Mouse (Mus musculus): Measurements from ENCODE around the gene Acap2. TPM values are rescaled to one million over a fixed set of nuclear protein-coding genes. Genes with fewer than 3 reads are reported as not detected.

Gene Acap2
- polyA plus RNA-seq, 1 experiment from 2014 or later = 5.6 TPM

GRCm38 (mm10) chr16:31170297-31170696 lies 30.7 kb downstream of the Acap2 start:
- no peak overlapping the region for H3K4me2 ChIP-seq (ENCODE audit: low read depth, low read length)
- 92% methylated on average over 8 of the region's 8 CpGs for WGBS (ENCODE audit: insufficient replicate concordance)
- peaks cover 36% of the 10 kb centered on the region for H3K4me1 ChIP-seq (ENCODE audit: insufficient read depth)
- ATAC-seq (no peak), DNase-seq (peak; percentile 21)
- no peaks in the 10 kb centered on the region for H3K27me3 ChIP-seq (ENCODE audit: insufficient read depth, low read length)
- H3K9ac ChIP-seq (replicated peaks) = no peak overlapping the region
- H3K27ac ChIP-seq (ENCODE audit: low read depth) = no peak overlapping the region
- H3K4me3 ChIP-seq (ENCODE audit: low read depth, low read length) = no peak overlapping the region
- no peaks in the 10 kb centered on the region for H3K9me3 ChIP-seq (ENCODE audit: low read length)
- peak; percentile 47 for TF ChIP-seq CTCF (IDR thresholded peaks at IDR 0.05; ENCODE audit: low read depth)
- TF ChIP-seq EP300 (IDR thresholded peaks at IDR 0.05; ENCODE audit: low read depth) = no peak
- H3K36me3 ChIP-seq (replicated peaks; ENCODE audit: insufficient read depth, low read length) = no peaks in the 10 kb centered on the region

DNA sequence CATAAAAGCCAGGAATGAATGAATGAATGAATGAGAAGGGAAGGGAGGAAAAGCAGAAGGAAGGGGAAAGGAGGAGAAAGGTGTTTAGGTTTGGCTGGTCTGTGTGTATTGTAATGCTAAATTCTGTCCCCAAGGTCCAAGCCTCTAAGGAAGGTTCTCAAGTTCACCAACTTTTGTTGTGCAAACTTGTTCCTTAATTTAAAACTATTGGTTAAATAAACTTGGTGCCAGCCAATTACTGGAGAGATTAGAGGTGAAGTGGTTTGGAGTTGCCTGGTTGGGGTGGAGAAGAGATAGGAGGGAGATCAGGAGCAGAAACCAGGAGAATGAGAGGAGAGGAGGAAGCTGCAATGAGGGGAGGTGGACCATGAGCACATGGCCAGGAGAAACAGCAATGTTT lies 31.4 kb downstream of the Acap2 start:
- Histone ChIP-seq H3K9me3 (ENCODE audit: low read length) (no peaks in the 10 kb centered on the region), H3K4me2 (ENCODE audit: low read depth, low read length) (no peak overlapping the region), H3K4me1 (ENCODE audit: insufficient read depth) (peaks cover 33% of the 10 kb centered on the region), H3K9ac (replicated peaks) (no peak overlapping the region), H3K27ac (ENCODE audit: low read depth) (no peak overlapping the region), H3K27me3 (ENCODE audit: insufficient read depth, low read length) (no peaks in the 10 kb centered on the region), H3K4me3 (ENCODE audit: low read depth, low read length) (no peak overlapping the region), H3K36me3 (replicated peaks; ENCODE audit: insufficient read depth, low read length) (no peaks in the 10 kb centered on the region)
- no peak for TF ChIP-seq EP300 (IDR thresholded peaks at IDR 0.05; ENCODE audit: low read depth)
- TF ChIP-seq CTCF (IDR thresholded peaks at IDR 0.05; ENCODE audit: low read depth) = no peak
- no peak for ATAC-seq
- no peak for DNase-seq

GRCm38 (mm10) chr16:31167934-31168333 lies 33.1 kb downstream of the Acap2 start:
- no peaks in the 10 kb centered on the region for H3K36me3 ChIP-seq (replicated peaks; ENCODE audit: insufficient read depth, low read length)
- WGBS (ENCODE audit: insufficient replicate concordance) = 51% methylated on average over 7 of the region's 7 CpGs
- DNase-seq (no peak), ATAC-seq (no peak)
- no peak overlapping the region for H3K4me2 ChIP-seq (ENCODE audit: low read depth, low read length)
- no peak for TF ChIP-seq CTCF (IDR thresholded peaks at IDR 0.05; ENCODE audit: low read depth)
- TF ChIP-seq EP300 (IDR thresholded peaks at IDR 0.05; ENCODE audit: low read depth) = no peak
- no peaks in the 10 kb centered on the region for H3K9me3 ChIP-seq (ENCODE audit: low read length)
- no peak overlapping the region for H3K9ac ChIP-seq (replicated peaks)
- peaks cover 29% of the 10 kb centered on the region for H3K4me1 ChIP-seq (ENCODE audit: insufficient read depth)
- no peak overlapping the region for H3K27ac ChIP-seq (ENCODE audit: low read depth)
- H3K27me3 ChIP-seq (ENCODE audit: insufficient read depth, low read length) = no peaks in the 10 kb centered on the region
- no peak overlapping the region for H3K4me3 ChIP-seq (ENCODE audit: low read depth, low read length)

GRCm38 (mm10) chr16:31167017-31167887 lies 33.8 kb downstream of the Acap2 start:
- Histone ChIP-seq H3K4me3 (ENCODE audit: low read depth, low read length) (no peak overlapping the region), H3K27ac (ENCODE audit: low read depth) (no peak overlapping the region), H3K9me3 (ENCODE audit: low read length) (no peaks in the 10 kb centered on the region), H3K36me3 (replicated peaks; ENCODE audit: insufficient read depth, low read length) (no peaks in the 10 kb centered on the region), H3K4me2 (ENCODE audit: low read depth, low read length) (no peak overlapping the region), H3K4me1 (ENCODE audit: insufficient read depth) (peaks cover 29% of the 10 kb centered on the region), H3K27me3 (ENCODE audit: insufficient read depth, low read length) (no peaks in the 10 kb centered on the region), H3K9ac (replicated peaks) (no peak overlapping the region)
- DNase-seq (no peak), ATAC-seq (no peak)
- 70% methylated on average over 10 of the region's 10 CpGs for WGBS (ENCODE audit: insufficient replicate concordance)
- TF ChIP-seq EP300 (IDR thresholded peaks at IDR 0.05; ENCODE audit: low read depth) (no peak), CTCF (IDR thresholded peaks at IDR 0.05; ENCODE audit: low read depth) (no peak)

- Histone ChIP-seq H3K4me1 (ENCODE audit: insufficient read depth) (peaks cover 29% of the 10 kb centered on the region), H3K4me2 (ENCODE audit: low read depth, low read length) (no peak overlapping the region), H3K9ac (replicated peaks) (no peak overlapping the region), H3K4me3 (ENCODE audit: low read depth, low read length) (no peak overlapping the region), H3K36me3 (replicated peaks; ENCODE audit: insufficient read depth, low read length) (no peaks in the 10 kb centered on the region), H3K27me3 (ENCODE audit: insufficient read depth, low read length) (no peaks in the 10 kb centered on the region), H3K27ac (ENCODE audit: low read depth) (no peak overlapping the region), H3K9me3 (ENCODE audit: low read length) (no peaks in the 10 kb centered on the region)
- DNase-seq = no peak
- ATAC-seq = no peak
- TF ChIP-seq CTCF (IDR thresholded peaks at IDR 0.05; ENCODE audit: low read depth) (no peak), EP300 (IDR thresholded peaks at IDR 0.05; ENCODE audit: low read depth) (no peak)
- WGBS (ENCODE audit: insufficient replicate concordance) = 59% methylated on average over 4 of the region's 4 CpGs
These were observed 35.1 kb downstream of the Acap2 start for GRCm38 (mm10) chr16:31165907-31166306.

GRCm38 (mm10) chr16:31165467-31165866 lies 35.6 kb downstream of the Acap2 start:
- no peak overlapping the region for H3K9ac ChIP-seq (replicated peaks)
- peaks cover 29% of the 10 kb centered on the region for H3K4me1 ChIP-seq (ENCODE audit: insufficient read depth)
- no peak overlapping the region for H3K4me2 ChIP-seq (ENCODE audit: low read depth, low read length)
- 76% methylated on average over 4 of the region's 4 CpGs for WGBS (ENCODE audit: insufficient replicate concordance)
- ATAC-seq = no peak
- no peaks in the 10 kb centered on the region for H3K36me3 ChIP-seq (replicated peaks; ENCODE audit: insufficient read depth, low read length)
- TF ChIP-seq CTCF (IDR thresholded peaks at IDR 0.05; ENCODE audit: low read depth) (no peak), EP300 (IDR thresholded peaks at IDR 0.05; ENCODE audit: low read depth) (no peak)
- no peak overlapping the region for H3K27ac ChIP-seq (ENCODE audit: low read depth)
- no peaks in the 10 kb centered on the region for H3K27me3 ChIP-seq (ENCODE audit: insufficient read depth, low read length)
- H3K4me3 ChIP-seq (ENCODE audit: low read depth, low read length) = no peak overlapping the region
- no peak for DNase-seq
- H3K9me3 ChIP-seq (ENCODE audit: low read length) = no peaks in the 10 kb centered on the region
